Mouse (Mus musculus): ENCODE results near the gene Ctsd.

DNA sequence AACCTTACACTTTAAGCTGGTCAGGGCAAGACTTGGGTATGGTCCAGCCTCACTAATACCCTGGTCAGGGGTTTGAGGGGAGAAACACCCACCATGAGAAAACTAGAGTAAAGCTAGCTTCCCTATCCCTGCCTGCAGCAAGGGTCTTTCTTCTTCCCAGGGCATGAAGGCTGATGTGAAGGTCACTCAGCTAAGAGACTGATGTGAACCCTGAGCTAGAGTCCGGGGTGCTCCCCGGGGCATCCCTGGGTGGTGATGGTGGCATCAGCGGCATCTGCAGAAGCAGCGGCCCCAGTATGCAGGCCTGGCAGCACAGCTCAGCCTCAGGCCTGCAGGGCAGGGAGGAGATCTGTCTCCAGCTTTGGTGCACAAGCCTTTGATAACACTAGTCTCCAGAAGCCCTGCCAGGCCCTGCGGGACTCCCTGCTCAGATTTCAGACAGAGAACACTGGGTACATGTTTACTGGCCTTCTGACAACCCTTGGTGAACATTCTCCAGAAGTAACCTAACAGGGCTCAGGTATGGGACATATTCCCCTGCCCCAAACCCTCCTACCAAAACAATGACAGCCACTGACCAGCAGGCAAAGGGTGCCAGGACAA lies 13.3 kb downstream of the Ctsd start:
- TF ChIP-seq CTCF (conservative IDR thresholded peaks at IDR 0.05; ENCODE audit: low read length) (no peak), NANOG (IDR thresholded peaks at IDR 0.05; ENCODE audit: borderline replicate concordance, low read length) (no peak), POU5F1 (IDR thresholded peaks at IDR 0.05; ENCODE audit: borderline replicate concordance, low read length) (no peak)
